Comparison of ENCODE assay signal across 22 mouse cellular contexts in genomic region chr5:107009721-107010120, GRCm38 (mm10).
"Had no signal": no experiment of that assay in that cellular context is flagged by ENCODE, and none has a peak within 500 bp of the region (broad histone marks: within the 10 kb centered on the region; RNA-seq: fewer than 3 reads in every experiment).

No protein-coding gene starts in this region.

- H3K27ac ChIP-seq: layer of hippocampus, adult 2 months; limb, embryonic 10.5 days; limb, embryonic 13.5 days; liver, embryonic 14.5 days; midbrain, embryonic 13.5 days; neural tube, embryonic 13.5 days; stomach, embryonic 15.5 days had no signal

- H3K36me3 ChIP-seq: limb, embryonic 10.5 days; limb, embryonic 13.5 days; midbrain, embryonic 13.5 days; neural tube, embryonic 13.5 days; stomach, embryonic 15.5 days had no signal

- ATAC-seq: intestine, embryonic 16.5 days; liver, postnatal 0 days; lung, postnatal 0 days; midbrain, embryonic 13.5 days; midbrain, embryonic 16.5 days had no signal

- H3K9me3 ChIP-seq: limb, embryonic 10.5 days; neural tube, embryonic 13.5 days; stomach, embryonic 15.5 days had no signal

- H3K4me2 ChIP-seq: limb, embryonic 13.5 days; lung, embryonic 14.5 days; midbrain, embryonic 13.5 days; neural tube, embryonic 13.5 days; stomach, embryonic 15.5 days had no signal

- H3K9ac ChIP-seq: limb, embryonic 13.5 days; liver, embryonic 14.5 days; liver, postnatal 0 days; lung, embryonic 14.5 days; midbrain, embryonic 13.5 days; neural tube, embryonic 13.5 days; stomach, embryonic 15.5 days had no signal

- H3K4me3 ChIP-seq: layer of hippocampus, adult 2 months; limb, embryonic 10.5 days; limb, embryonic 13.5 days; megakaryocyte, embryonic 14.5 days; midbrain, embryonic 13.5 days; myocyte; neural tube, embryonic 13.5 days; stomach, embryonic 15.5 days had no signal

- DNase-seq: kidney, adult 18-20 months; kidney, adult 9 months; kidney, postnatal 25 days; layer of hippocampus, adult 9-11 months; liver, postnatal 0 days; lung, embryonic 14.5 days; retina, postnatal 1 day; right cerebral cortex, postnatal 25 days; spleen, adult 18-20 months; thymus, postnatal 25 days had no signal

- H3K27me3 ChIP-seq: limb, embryonic 13.5 days; midbrain, embryonic 13.5 days; neural tube, embryonic 13.5 days; stomach, embryonic 15.5 days had no signal
